Mouse (Mus musculus) lung, postnatal 0 days (tissue): ENCODE results near the gene Tpo.

Source experiments
- CTCF ChIP-seq: IDR thresholded peaks from 2 replicates; pipeline ENCODE4 v1.5.1; 2016; ENCODE audit warnings: antibody characterized with exemption, mild to moderate bottlenecking
- EP300 ChIP-seq: IDR thresholded peaks from 2 replicates; pipeline ENCODE4 v1.6.1; 2016; ENCODE audit warnings: antibody characterized with exemption, mild to moderate bottlenecking, control low read depth

GRCm38 (mm10) chr12:30008741-30009140, 123.7 kb downstream of the Tpo start:
- TF ChIP-seq CTCF: no peak
- TF ChIP-seq EP300: no peak
